Mouse (Mus musculus) E14TG2a.4 (cell line): ENCODE results near the gene Gm11549.

Experiments used
- CTCF ChIP-seq: conservative IDR thresholded peaks from 2 replicates; pipeline ENCODE4 v1.5.1; 2014; ENCODE audit warnings: low read length
- POU5F1 ChIP-seq: IDR thresholded peaks from 2 replicates; pipeline ENCODE4 v1.6.1; 2014; ENCODE audit warnings: low read length, borderline replicate concordance

- no peak for TF ChIP-seq CTCF
- no peak for TF ChIP-seq POU5F1
Observed at GRCm38 (mm10) chr3:36474421-36474820, 47.2 kb downstream of the Gm11549 start.
